Mouse (Mus musculus): ENCODE data around the gene Prdm2. TPM values are rescaled to one million over a fixed set of nuclear protein-coding genes. Genes with fewer than 3 reads are reported as not detected.

Prdm2 gene
- total RNA-seq, 1 experiment: 11.0 TPM

- in situ Hi-C loops (cut with MboI; ENCODE audit: low sequenced_read_pairs in 2 of 2, unreplicated experiment in 2 of 2): no loop called here
- TF ChIP-seq ZC3H11A (IDR thresholded peaks at IDR 0.05; ENCODE audit: borderline replicate concordance, low read depth, low read length): no peak
- TF ChIP-seq MAFK (IDR thresholded peaks at IDR 0.05; ENCODE audit: insufficient read depth, low read depth, low read length): no peak
- peaks cover under 1 to 2% of the 10 kb centered on the region in 2 experiments; a peak in 1 of 4 replicates for H3K4me1 ChIP-seq (ENCODE audit: control insufficient read depth in 2 of 2, insufficient read depth in 2 of 2, low read length in 2 of 2, poor library complexity in 1 of 2)
- H3K36me3 ChIP-seq (ENCODE audit: control insufficient read depth, insufficient read depth, low read length, poor library complexity, severe bottlenecking): no peaks in the 10 kb centered on the region
- H3K4me3 ChIP-seq (ENCODE audit: insufficient read depth in 1 of 2, low read depth in 1 of 2, low read length in 2 of 2, poor library complexity in 1 of 2, severe bottlenecking in 1 of 2): no peak overlapping the region
- no peak for DNase-seq (ENCODE audit: low read depth, low spot score)
- H3K9ac ChIP-seq (ENCODE audit: insufficient read depth, low read depth, low read length, poor library complexity, severe bottlenecking): no peak overlapping the region
- H3K9me3 ChIP-seq (ENCODE audit: control insufficient read depth, insufficient read depth, low read depth, low read length): no peaks in the 10 kb centered on the region
- H3K27ac ChIP-seq (ENCODE audit: insufficient read depth, low read depth, low read length, poor library complexity, severe bottlenecking): no peak overlapping the region
These were observed 19.6 kb downstream of the Prdm2 start for GRCm38 (mm10) chr4:143193164-143193563.

GRCm38 (mm10) chr4:143191783-143192182 lies 21.0 kb downstream of the Prdm2 start:
- Histone ChIP-seq H3K9me3 (ENCODE audit: control insufficient read depth, insufficient read depth, low read depth, low read length) (no peaks in the 10 kb centered on the region), H3K27ac (ENCODE audit: insufficient read depth, low read depth, low read length, poor library complexity, severe bottlenecking) (no peak overlapping the region), H3K4me1 (ENCODE audit: control insufficient read depth in 2 of 2, insufficient read depth in 2 of 2, low read length in 2 of 2, poor library complexity in 1 of 2) (peaks cover 2 to 3% of the 10 kb centered on the region in 2 experiments; a peak in 2 of 4 replicates), H3K36me3 (ENCODE audit: control insufficient read depth, insufficient read depth, low read length, poor library complexity, severe bottlenecking) (no peaks in the 10 kb centered on the region), H3K4me3 (ENCODE audit: insufficient read depth in 1 of 2, low read depth in 1 of 2, low read length in 2 of 2, poor library complexity in 1 of 2, severe bottlenecking in 1 of 2) (no peak overlapping the region), H3K9ac (ENCODE audit: insufficient read depth, low read depth, low read length, poor library complexity, severe bottlenecking) (no peak overlapping the region)
- in situ Hi-C loops (cut with MboI; ENCODE audit: low sequenced_read_pairs in 2 of 2, unreplicated experiment in 2 of 2): no loop called here
- no peak for DNase-seq (ENCODE audit: low read depth, low spot score)
- TF ChIP-seq HCFC1 (IDR thresholded peaks at IDR 0.05; ENCODE audit: borderline replicate concordance, insufficient read depth, low read length) (no peak), ZC3H11A (IDR thresholded peaks at IDR 0.05; ENCODE audit: borderline replicate concordance, low read depth, low read length) (no peak), CHD2 (IDR thresholded peaks at IDR 0.05; ENCODE audit: low read depth, low read length) (no peak), ZNF384 (IDR thresholded peaks at IDR 0.05; ENCODE audit: low read depth, low read length) (no peak), MAFK (IDR thresholded peaks at IDR 0.05; ENCODE audit: insufficient read depth, low read depth, low read length) (no peak)

- Histone ChIP-seq H3K4me3 (ENCODE audit: insufficient read depth in 1 of 2, low read depth in 1 of 2, low read length in 2 of 2, poor library complexity in 1 of 2, severe bottlenecking in 1 of 2) (no peak overlapping the region), H3K9me3 (ENCODE audit: control insufficient read depth, insufficient read depth, low read depth, low read length) (no peaks in the 10 kb centered on the region), H3K9ac (ENCODE audit: insufficient read depth, low read depth, low read length, poor library complexity, severe bottlenecking) (no peak overlapping the region), H3K4me1 (ENCODE audit: control insufficient read depth in 2 of 2, insufficient read depth in 2 of 2, low read length in 2 of 2, poor library complexity in 1 of 2) (peaks cover 2 to 3% of the 10 kb centered on the region in 2 experiments; a peak in 2 of 4 replicates), H3K36me3 (ENCODE audit: control insufficient read depth, insufficient read depth, low read length, poor library complexity, severe bottlenecking) (no peaks in the 10 kb centered on the region), H3K27ac (ENCODE audit: insufficient read depth, low read depth, low read length, poor library complexity, severe bottlenecking) (no peak overlapping the region)
- TF ChIP-seq ZC3H11A (IDR thresholded peaks at IDR 0.05; ENCODE audit: borderline replicate concordance, low read depth, low read length): no peak
- no peak for TF ChIP-seq ZNF384 (IDR thresholded peaks at IDR 0.05; ENCODE audit: low read depth, low read length)
- no peak for TF ChIP-seq MAFK (IDR thresholded peaks at IDR 0.05; ENCODE audit: insufficient read depth, low read depth, low read length)
- no peak for TF ChIP-seq CHD2 (IDR thresholded peaks at IDR 0.05; ENCODE audit: low read depth, low read length)
- TF ChIP-seq HCFC1 (IDR thresholded peaks at IDR 0.05; ENCODE audit: borderline replicate concordance, insufficient read depth, low read length): no peak
- DNase-seq (ENCODE audit: low read depth, low spot score): no peak
- in situ Hi-C loops (cut with MboI; ENCODE audit: low sequenced_read_pairs in 2 of 2, unreplicated experiment in 2 of 2): no loop called here
These were observed 22.1 kb downstream of the Prdm2 start for GRCm38 (mm10) chr4:143190657-143191056.

GRCm38 (mm10) chr4:143188571-143189191 lies 24.1 kb downstream of the Prdm2 start:
- Histone ChIP-seq H3K27ac (ENCODE audit: insufficient read depth, low read depth, low read length, poor library complexity, severe bottlenecking) (no peak overlapping the region), H3K9me3 (ENCODE audit: control insufficient read depth, insufficient read depth, low read depth, low read length) (no peaks in the 10 kb centered on the region), H3K9ac (ENCODE audit: insufficient read depth, low read depth, low read length, poor library complexity, severe bottlenecking) (no peak overlapping the region), H3K4me3 (ENCODE audit: insufficient read depth in 1 of 2, low read depth in 1 of 2, low read length in 2 of 2, poor library complexity in 1 of 2, severe bottlenecking in 1 of 2) (no peak overlapping the region), H3K36me3 (ENCODE audit: control insufficient read depth, insufficient read depth, low read length, poor library complexity, severe bottlenecking) (no peaks in the 10 kb centered on the region), H3K4me1 (ENCODE audit: control insufficient read depth in 2 of 2, insufficient read depth in 2 of 2, low read length in 2 of 2, poor library complexity in 1 of 2) (peaks cover 3% of the 10 kb centered on the region in 2 experiments; a peak in 2 of 4 replicates)
- TF ChIP-seq CHD2 (IDR thresholded peaks at IDR 0.05; ENCODE audit: low read depth, low read length) (no peak), MAFK (IDR thresholded peaks at IDR 0.05; ENCODE audit: insufficient read depth, low read depth, low read length) (no peak), HCFC1 (IDR thresholded peaks at IDR 0.05; ENCODE audit: borderline replicate concordance, insufficient read depth, low read length) (no peak), ZC3H11A (IDR thresholded peaks at IDR 0.05; ENCODE audit: borderline replicate concordance, low read depth, low read length) (no peak), ZNF384 (IDR thresholded peaks at IDR 0.05; ENCODE audit: low read depth, low read length) (no peak)
- in situ Hi-C loops (cut with MboI; ENCODE audit: low sequenced_read_pairs in 2 of 2, unreplicated experiment in 2 of 2): no loop called here
- DNase-seq (ENCODE audit: low read depth, low spot score): no peak
